Mouse (Mus musculus) midbrain, embryonic 12.5 days (tissue): ENCODE measurements around the gene Idi1. TPM values are rescaled to one million over a fixed set of nuclear protein-coding genes. Genes with fewer than 3 reads are reported as not detected.
A peak's percentile ranks its signal among the peaks of the same experiment; 100 is the strongest.
"Not testable (repeated sequence)": the region's sequence is repeated elsewhere in the genome, so short reads cannot be mapped to it uniquely, and the experiment has no call there.

Experiments used
- ATAC-seq: fragments of 200-750 bp; cut with Nextera tagmentation; 2 replicates; pipeline ENCODE4 v1.8.0; 2017; ENCODE audit warnings: low read depth, moderate TSS enrichment, moderate library complexity; ENCODE audit not compliant: low FRiP score
- H3K27ac ChIP-seq: fragments of 300-500 bp; sonication (generic); replicated peaks from 2 replicates; pipeline ENCODE4 v1.5.1; 2016; ENCODE audit warnings: mild to moderate bottlenecking
- H3K27me3 ChIP-seq: fragments of 300-500 bp; sonication (generic); 2 replicates; pipeline ENCODE4 v1.6.1; 2016; ENCODE audit warnings: mild to moderate bottlenecking
- H3K36me3 ChIP-seq: fragments of 300-500 bp; sonication (generic); 2 replicates; pipeline ENCODE4 v1.6.1; 2016
- H3K4me1 ChIP-seq: fragments of 300-500 bp; sonication (generic); 2 replicates; pipeline ENCODE4 v1.6.1; 2016
- H3K4me2 ChIP-seq: fragments of 300-500 bp; sonication (generic); replicated peaks from 2 replicates; pipeline ENCODE4 v1.6.1; 2016; ENCODE audit warnings: mild to moderate bottlenecking, moderate library complexity
- H3K4me3 ChIP-seq: fragments of 300-500 bp; sonication (generic); 2 replicates; pipeline ENCODE4 v1.5.1; 2016; ENCODE audit warnings: mild to moderate bottlenecking
- H3K9ac ChIP-seq: fragments of 300-500 bp; sonication (generic); replicated peaks from 2 replicates; pipeline ENCODE4 v1.6.1; 2016; ENCODE audit warnings: mild to moderate bottlenecking, moderate library complexity
- H3K9me3 ChIP-seq: fragments of 300-500 bp; sonication (generic); 2 replicates; pipeline ENCODE4 v1.6.1; 2016; ENCODE audit warnings: mild to moderate bottlenecking
- WGBS: fragments of 180-500 bp; shearing (Covaris S2); methylation state at CpG from one replicate; pipeline ENCODE4 v1.1.7; 2016; 5-methylcytosine and 5-hydroxymethylcytosine counted together
- polyA plus RNA-seq: library from polyadenylated mRNA; unstranded; fragments of >200 nt; fragmentation: Nextera tagmentation; extraction: Ambion mirVana; gene quantifications from 2 replicates; pipeline ENCODE4 v1.2.1, GENCODE M21; 2016

Gene Idi1
- polyA plus RNA-seq, result 150 and 155 TPM in 2 replicates

- ATAC-seq, result peak; percentile 99
- H3K4me2 ChIP-seq, result peak within 1 kb of the TSS; percentile 67
- under 1% methylated on average over 46 of the region's 46 CpGs for whole genome bisulfite sequencing
Observed at GRCm38 (mm10) chr13:8885445-8886184, at the start of gene Idi1. TSS of gene Idi1 (plus strand) at chr13:8885501.

GRCm38 (mm10) chr13:8838394-8838793 lies 46.9 kb upstream of the Idi1 start:
- Histone ChIP-seq H3K9me3 (no peaks in the 10 kb centered on the region), H3K27ac (no peak overlapping the region), H3K4me1 (no peaks in the 10 kb centered on the region), H3K4me3 (no peak overlapping the region), H3K36me3 (peaks cover 87% of the 10 kb centered on the region), H3K9ac (no peak overlapping the region), H3K4me2 (no peak overlapping the region), H3K27me3 (no peaks in the 10 kb centered on the region)
- ATAC-seq, result no peak
- 51% methylated on average over 3 of the region's 3 CpGs for WGBS

More at GRCm38 (mm10) chr13:8885445-8886184, at the start of gene Idi1:
- Histone ChIP-seq H3K4me3 (peak within 1 kb of the TSS; percentile 77), H3K9me3 (no peaks in the 10 kb centered on the region), H3K27ac (peak within 1 kb of the TSS; percentile 96), H3K27me3 (no peaks in the 10 kb centered on the region), H3K36me3 (peaks cover 23% of the 10 kb centered on the region), H3K4me1 (peaks cover 14% of the 10 kb centered on the region), H3K9ac (peak within 1 kb of the TSS; percentile 73)

GRCm38 (mm10) chr13:8839111-8839510 lies 46.2 kb upstream of the Idi1 start:
- Histone ChIP-seq H3K4me3 (no peak overlapping the region), H3K4me1 (no peaks in the 10 kb centered on the region), H3K9me3 (no peaks in the 10 kb centered on the region), H3K27me3 (no peaks in the 10 kb centered on the region), H3K36me3 (peaks cover 85% of the 10 kb centered on the region), H3K4me2 (no peak overlapping the region), H3K9ac (no peak overlapping the region), H3K27ac (no peak overlapping the region)
- 92% methylated on average over 10 of the region's 10 CpGs for WGBS
- no peak for ATAC-seq

GRCm38 (mm10) chr13:8839937-8840336 lies 45.4 kb upstream of the Idi1 start:
- Histone ChIP-seq H3K9me3 (no peaks in the 10 kb centered on the region), H3K36me3 (peaks cover 78% of the 10 kb centered on the region), H3K4me2 (no peak overlapping the region), H3K27me3 (no peaks in the 10 kb centered on the region), H3K9ac (no peak overlapping the region), H3K27ac (no peak overlapping the region), H3K4me3 (no peak overlapping the region), H3K4me1 (no peaks in the 10 kb centered on the region)
- 90% methylated on average over 6 of the region's 6 CpGs for WGBS
- ATAC-seq, result no peak

- 91% methylated on average over 2 of the region's 2 CpGs for WGBS
- H3K27me3 ChIP-seq, result no peaks in the 10 kb centered on the region
- no peak overlapping the region for H3K4me2 ChIP-seq
- H3K9me3 ChIP-seq, result no peaks in the 10 kb centered on the region
- H3K27ac ChIP-seq, result no peak overlapping the region
- no peak for ATAC-seq
- no peak overlapping the region for H3K9ac ChIP-seq
- peaks cover 74% of the 10 kb centered on the region for H3K36me3 ChIP-seq
- H3K4me3 ChIP-seq, result no peak overlapping the region
- no peaks in the 10 kb centered on the region for H3K4me1 ChIP-seq
Observed at GRCm38 (mm10) chr13:8840941-8841340, 44.4 kb upstream of the Idi1 start.

- not testable (repeated sequence) for H3K9ac ChIP-seq, H3K9me3 ChIP-seq, ATAC-seq, H3K27ac ChIP-seq, H3K4me1 ChIP-seq, H3K4me2 ChIP-seq, H3K27me3 ChIP-seq, H3K4me3 ChIP-seq
- WGBS, result 93% methylated on average over 7 of the region's 7 CpGs
- H3K36me3 ChIP-seq, result peaks cover 67% of the 10 kb centered on the region
Observed at GRCm38 (mm10) chr13:8841846-8842245, 43.5 kb upstream of the Idi1 start.

DNA sequence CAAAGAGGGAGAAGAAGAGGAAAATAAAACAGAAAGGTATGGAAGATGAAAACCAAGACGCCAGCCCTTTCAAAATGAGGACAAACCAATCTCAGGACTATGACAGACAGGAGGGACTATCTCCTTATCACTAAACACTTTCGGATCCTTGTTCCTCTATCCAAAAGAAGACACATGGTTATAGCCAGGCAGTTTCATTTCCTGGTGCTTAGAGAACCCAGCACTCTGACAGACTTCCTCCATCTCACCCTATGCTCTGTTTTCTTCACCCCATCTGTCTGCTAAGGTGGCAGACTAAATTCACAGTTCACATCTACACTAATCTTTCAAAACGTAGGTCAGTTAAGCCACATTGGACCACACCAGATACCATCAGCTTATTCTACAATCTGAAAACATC lies 43.0 kb upstream of the Idi1 start:
- Histone ChIP-seq H3K27me3 (no peaks in the 10 kb centered on the region), H3K36me3 (peaks cover 70% of the 10 kb centered on the region), H3K27ac (no peak overlapping the region), H3K4me2 (no peak overlapping the region), H3K9ac (no peak overlapping the region), H3K4me1 (no peaks in the 10 kb centered on the region), H3K9me3 (no peaks in the 10 kb centered on the region), H3K4me3 (no peak overlapping the region)
- no peak for ATAC-seq
- WGBS, result 90% methylated on average over 3 of the region's 3 CpGs

- Histone ChIP-seq H3K9ac (no peak overlapping the region), H3K36me3 (peaks cover 41% of the 10 kb centered on the region), H3K9me3 (no peaks in the 10 kb centered on the region), H3K27me3 (no peaks in the 10 kb centered on the region), H3K4me2 (no peak overlapping the region), H3K4me1 (no peaks in the 10 kb centered on the region), H3K4me3 (no peak overlapping the region), H3K27ac (no peak overlapping the region)
- ATAC-seq, result no peak
- WGBS, result 56% methylated on average over 2 of the region's 2 CpGs
Observed at GRCm38 (mm10) chr13:8847702-8848101, 37.6 kb upstream of the Idi1 start.

GRCm38 (mm10) chr13:8849311-8849710 lies 36.0 kb upstream of the Idi1 start:
- Histone ChIP-seq H3K9ac (no peak overlapping the region), H3K36me3 (peaks cover 39% of the 10 kb centered on the region), H3K4me3 (no peak overlapping the region), H3K9me3 (no peaks in the 10 kb centered on the region), H3K4me2 (no peak overlapping the region), H3K27ac (no peak overlapping the region), H3K27me3 (no peaks in the 10 kb centered on the region), H3K4me1 (no peaks in the 10 kb centered on the region)
- no peak for ATAC-seq
- WGBS, result 92% methylated on average over 1 of the region's 1 CpGs

GRCm38 (mm10) chr13:8853424-8853823 lies 31.9 kb upstream of the Idi1 start:
- no peaks in the 10 kb centered on the region for H3K4me1 ChIP-seq
- no peak overlapping the region for H3K9ac ChIP-seq
- no peak overlapping the region for H3K27ac ChIP-seq
- peaks cover 31% of the 10 kb centered on the region for H3K36me3 ChIP-seq
- WGBS, result 97% methylated on average over 4 of the region's 4 CpGs
- no peak overlapping the region for H3K4me2 ChIP-seq
- ATAC-seq, result no peak
- H3K4me3 ChIP-seq, result no peak overlapping the region
- H3K9me3 ChIP-seq, result no peaks in the 10 kb centered on the region
- H3K27me3 ChIP-seq, result no peaks in the 10 kb centered on the region

DNA sequence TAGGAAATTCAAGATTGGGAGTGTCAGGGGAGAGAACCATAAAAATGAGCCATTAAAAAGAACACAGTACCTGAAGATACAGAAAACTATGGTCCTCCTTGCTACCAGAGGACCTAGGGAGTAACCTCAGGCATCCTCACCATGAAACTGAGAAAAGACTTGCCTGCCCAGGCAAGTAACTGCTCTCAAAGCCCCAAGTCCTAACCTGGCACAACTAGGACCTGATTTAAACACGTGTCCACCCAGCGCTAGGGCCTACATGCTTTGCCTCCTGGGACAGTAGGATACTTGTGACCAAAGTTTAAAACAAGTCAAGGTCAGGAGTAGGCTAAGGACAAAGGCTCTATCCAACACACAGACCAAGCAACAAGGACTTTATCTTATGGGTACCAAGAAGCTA lies 30.5 kb upstream of the Idi1 start:
- Histone ChIP-seq H3K27me3 (no peaks in the 10 kb centered on the region), H3K9ac (no peak overlapping the region), H3K4me1 (no peaks in the 10 kb centered on the region), H3K4me2 (no peak overlapping the region), H3K9me3 (no peaks in the 10 kb centered on the region), H3K4me3 (no peak overlapping the region), H3K36me3 (peaks cover 28% of the 10 kb centered on the region), H3K27ac (no peak overlapping the region)
- ATAC-seq, result no peak
- WGBS, result 100% methylated on average over 2 of the region's 2 CpGs

DNA sequence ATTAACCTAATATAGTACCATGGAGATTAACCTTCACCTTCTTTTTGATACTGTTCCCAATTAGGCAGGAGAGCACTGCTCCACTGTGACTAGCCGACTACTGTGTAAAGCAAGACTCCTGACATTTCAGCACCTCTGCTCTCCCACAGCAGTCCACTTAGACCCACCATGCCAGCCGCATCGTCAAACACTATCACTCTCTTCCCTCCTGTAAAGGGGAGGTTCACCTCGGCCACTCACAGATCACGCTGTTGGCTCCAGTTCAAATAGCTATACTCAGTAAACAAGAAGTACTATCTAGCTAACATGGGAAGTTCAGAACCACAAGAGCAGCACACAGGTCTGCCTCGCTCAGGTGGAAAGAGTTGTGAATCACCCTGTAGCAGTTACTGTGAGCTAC lies 26.8 kb upstream of the Idi1 start:
- H3K27ac ChIP-seq, result no peak overlapping the region
- H3K4me3 ChIP-seq, result no peak overlapping the region
- no peak for ATAC-seq
- no peaks in the 10 kb centered on the region for H3K4me1 ChIP-seq
- H3K9ac ChIP-seq, result no peak overlapping the region
- H3K36me3 ChIP-seq, result peaks cover 32% of the 10 kb centered on the region
- no peaks in the 10 kb centered on the region for H3K27me3 ChIP-seq
- no peaks in the 10 kb centered on the region for H3K9me3 ChIP-seq
- WGBS, result 95% methylated on average over 6 of the region's 6 CpGs
- no peak overlapping the region for H3K4me2 ChIP-seq

DNA sequence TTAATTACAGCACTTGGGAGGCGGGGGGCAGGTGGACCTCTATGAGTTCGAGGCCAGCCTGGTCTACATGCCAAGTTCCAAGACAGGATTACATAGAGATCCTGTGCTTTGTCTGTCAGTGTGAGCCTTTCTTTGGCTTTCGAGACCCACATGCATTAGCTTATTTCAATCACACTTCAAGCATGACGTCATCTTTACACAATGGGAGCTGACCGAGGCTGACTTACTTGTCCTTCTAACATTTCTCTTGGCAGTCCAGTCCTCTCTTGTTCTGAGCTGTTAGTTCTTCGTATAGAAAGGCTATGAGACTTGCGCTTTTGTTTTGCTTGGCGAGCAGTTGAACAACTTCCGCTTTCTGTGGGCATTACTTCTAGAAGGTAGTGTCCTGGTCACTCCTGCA lies 24.4 kb upstream of the Idi1 start:
- 90% methylated on average over 9 of the region's 9 CpGs for WGBS
- H3K36me3 ChIP-seq, result peaks cover 24% of the 10 kb centered on the region

More for the DNA sequence above, 24.4 kb upstream of the Idi1 start:
- Histone ChIP-seq H3K4me2 (no peak overlapping the region), H3K9ac (no peak overlapping the region), H3K4me3 (no peak overlapping the region), H3K4me1 (no peaks in the 10 kb centered on the region), H3K27me3 (no peaks in the 10 kb centered on the region), H3K27ac (no peak overlapping the region), H3K9me3 (no peaks in the 10 kb centered on the region)
- no peak for ATAC-seq
